Mouse (Mus musculus) liver, embryonic 11.5 days (tissue): ENCODE measurements around the gene Pik3c2a. TPM values are rescaled to one million over a fixed set of nuclear protein-coding genes. Genes with fewer than 3 reads are reported as not detected.

Experiments used
- polyA plus RNA-seq: library from polyadenylated mRNA; unstranded; fragments of >200 nt; fragmentation: Nextera tagmentation; extraction: Ambion mirVana; gene quantifications from 2 replicates; pipeline ENCODE4 v1.2.1, GENCODE M21; 2014

The Pik3c2a gene
- polyA plus RNA-seq, 1 experiment from 2014 or later: 16.8 TPM

Other genes starting within 250 kb of the Pik3c2a start
- gene Plekha7, start 135.1 kb downstream of the Pik3c2a start, polyA plus RNA-seq: 4.9 and 7.9 TPM in 2 replicates
- gene Rps13, start 109.3 kb downstream of the Pik3c2a start, polyA plus RNA-seq: 1,069 and 1,113 TPM in 2 replicates
- gene Nucb2, start 60.9 kb upstream of the Pik3c2a start, polyA plus RNA-seq: 8.1 and 8.3 TPM in 2 replicates